Mouse (Mus musculus): Measurements from ENCODE around the gene Npc1l1.
"Not testable (repeated sequence)": the region's sequence is repeated elsewhere in the genome, so short reads cannot be mapped to it uniquely, and the experiment has no call there.

The Npc1l1 gene

DNA sequence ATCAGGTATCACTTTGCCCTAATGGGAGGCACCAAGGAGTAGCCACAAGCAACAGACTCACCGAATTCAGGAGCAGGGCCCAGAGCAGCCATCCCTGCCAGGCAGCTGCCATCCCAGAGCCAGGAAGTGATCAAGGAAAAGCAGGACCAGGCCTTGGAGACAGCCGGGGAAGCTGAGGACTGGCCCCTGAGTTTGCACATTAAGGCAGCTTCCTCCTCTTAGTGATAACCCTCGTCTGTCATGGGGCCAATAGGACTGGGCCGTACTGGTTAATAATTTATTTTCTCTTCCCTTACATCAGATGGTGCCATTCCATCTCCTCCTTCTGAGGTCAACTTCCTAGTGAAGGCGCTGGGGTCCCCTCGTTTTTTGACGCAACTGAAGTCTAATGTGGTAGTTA lies at the start of gene Npc1l1:
Gene Npc1l1 (minus strand): TSS at position 132 of the 400 bp plus-strand sequence.
- no peak for DNase-seq (ENCODE audit: low read depth, low spot score)

DNA sequence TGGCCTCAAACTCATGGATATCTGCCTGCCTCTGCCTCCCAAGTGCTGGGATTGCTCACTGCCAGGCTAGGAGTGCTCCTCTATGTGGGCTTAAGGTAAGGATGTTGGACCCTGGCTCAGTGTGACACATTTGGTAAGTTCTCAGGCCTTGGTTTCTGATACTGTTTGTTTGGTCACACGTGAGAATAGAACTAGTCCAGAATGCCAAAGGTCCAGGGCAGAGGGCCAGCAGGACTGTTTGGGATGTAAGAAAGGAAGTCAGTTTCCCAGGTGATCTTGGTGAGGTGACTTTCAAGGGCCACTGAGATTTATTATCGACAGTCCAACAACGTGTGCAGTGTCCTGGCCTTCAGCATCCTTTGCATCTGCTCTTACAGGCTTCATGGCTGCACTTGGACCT lies 46.5 kb upstream of the Npc1l1 start:
- DNase-seq (ENCODE audit: low read depth, low spot score): no peak

DNA sequence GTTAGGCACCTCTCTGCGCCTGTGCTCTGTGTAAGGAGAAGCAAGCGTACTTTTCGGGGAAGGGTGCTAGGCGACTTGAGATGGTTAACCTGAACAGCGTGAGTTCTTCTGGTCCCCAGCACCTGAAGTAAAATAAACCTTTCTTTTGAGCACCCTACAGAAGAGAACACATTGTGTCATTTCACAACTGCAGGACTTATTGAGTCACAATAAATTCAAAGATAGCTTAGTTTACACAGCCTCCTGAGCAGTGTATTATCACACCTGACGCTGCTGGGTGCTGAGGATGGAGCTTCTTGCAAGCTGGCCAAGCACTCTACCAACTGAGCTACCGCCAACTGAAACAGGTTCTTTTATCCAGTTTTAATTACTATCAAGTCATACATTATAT lies 45.1 kb upstream of the Npc1l1 start:
- no peak for DNase-seq (ENCODE audit: low read depth, low spot score)

DNA sequence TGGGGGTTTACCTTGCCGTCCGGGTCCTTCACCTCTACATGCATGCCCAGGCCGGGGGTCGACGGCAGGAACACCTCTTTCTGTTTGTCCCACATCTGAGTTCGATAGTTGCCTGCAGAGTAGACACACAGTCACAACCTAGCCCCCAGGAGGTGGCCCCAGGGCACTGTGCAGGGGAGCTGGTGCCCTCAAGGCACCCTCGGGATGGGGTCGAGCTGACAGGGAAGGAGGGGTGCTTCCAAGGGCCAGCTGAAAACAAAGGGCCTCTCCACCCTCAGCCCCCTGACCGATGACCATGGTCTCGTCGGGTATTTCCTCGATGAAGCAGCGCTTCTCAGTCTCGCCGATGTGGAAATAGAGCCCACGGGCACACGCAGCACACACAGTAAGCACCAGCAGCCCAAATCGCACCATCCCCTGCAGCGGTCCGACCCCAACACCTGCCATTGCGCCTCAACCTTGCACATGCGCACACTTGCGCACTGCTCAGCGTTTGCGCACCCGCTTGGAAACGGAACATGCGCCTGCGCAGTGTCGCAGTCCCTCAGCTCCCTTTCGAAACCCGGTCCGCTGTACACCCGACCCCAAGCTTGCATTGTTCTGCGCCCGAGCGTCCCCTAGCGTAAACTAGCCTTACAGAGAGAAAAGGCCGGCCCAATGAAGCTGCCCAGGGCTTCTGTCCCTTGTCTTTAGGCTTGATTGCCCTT lies 44.6 kb upstream of the Npc1l1 start, which contains the start of gene Tmed4:
Gene Tmed4 (minus strand): TSS at position 484 of the 707 bp plus-strand sequence.
- DNase-seq (ENCODE audit: low read depth, low spot score): peak; percentile 98

DNA sequence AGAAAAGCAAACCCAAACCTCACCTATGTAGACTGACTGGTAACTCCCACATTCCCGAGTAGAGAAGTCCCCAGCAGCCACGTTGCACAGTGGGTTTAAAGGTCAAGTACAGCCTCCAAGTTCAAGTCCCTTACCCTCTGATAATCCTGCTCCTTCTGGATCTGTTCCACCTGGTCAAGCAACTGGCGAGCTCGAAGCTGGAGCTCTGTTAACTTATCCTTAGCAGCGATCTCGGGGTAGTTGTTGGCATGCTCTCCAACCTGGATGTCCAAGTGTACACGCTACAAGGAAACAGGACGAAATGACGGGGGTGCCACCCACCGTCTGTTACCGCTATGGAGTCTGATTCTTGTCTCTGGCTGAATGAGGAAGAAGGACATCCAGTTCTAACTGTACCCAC lies 43.7 kb upstream of the Npc1l1 start:
- DNase-seq (ENCODE audit: low read depth, low spot score): no peak

DNA sequence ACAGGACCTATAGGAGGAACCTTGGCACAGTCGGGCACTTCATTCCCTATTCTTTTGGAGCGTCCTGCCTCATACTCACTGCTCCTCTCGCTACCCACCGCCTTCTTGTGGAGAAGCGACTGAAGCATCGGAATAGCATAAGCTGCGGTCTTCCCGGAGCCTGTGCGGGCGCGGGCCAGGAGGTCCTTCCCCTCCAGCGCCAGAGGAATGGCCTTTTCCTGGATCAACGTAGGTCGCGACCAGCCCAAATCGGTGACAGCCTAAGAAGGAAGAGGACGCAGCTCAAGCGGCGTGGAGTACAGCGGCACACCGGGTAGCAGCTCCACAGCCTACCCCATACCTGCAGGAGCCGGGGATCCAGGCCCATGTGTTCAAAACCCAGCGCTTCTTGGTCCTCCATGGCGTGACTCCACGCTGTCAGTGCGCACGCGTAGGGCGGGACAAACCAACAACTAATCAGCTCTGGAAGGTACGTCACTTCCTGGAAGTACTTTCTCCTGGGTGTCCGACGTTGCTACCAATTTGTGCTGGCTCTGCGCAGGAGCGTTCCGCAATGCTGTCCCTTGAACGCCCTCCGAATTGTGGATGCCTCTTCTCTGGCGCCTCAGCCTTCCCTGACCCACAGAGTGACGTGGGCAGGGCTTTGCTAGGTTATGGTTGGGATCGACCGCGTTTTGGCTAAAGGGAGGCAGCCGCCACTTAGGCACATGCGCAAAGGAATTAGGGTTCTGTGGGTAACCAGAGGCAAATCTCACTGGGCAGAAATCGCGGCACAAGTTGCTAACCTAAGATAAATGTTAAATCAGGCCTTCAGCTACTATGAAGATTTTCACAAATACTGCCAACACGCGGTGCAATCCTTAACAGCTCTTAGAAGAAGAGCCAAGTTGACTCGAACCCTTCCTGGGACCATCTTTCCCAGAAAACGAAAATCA lies 37.6 kb upstream of the Npc1l1 start, which contains the start of gene Ddx56:
Gene Ddx56 (minus strand): TSS at position 453 of the 935 bp plus-strand sequence.
- DNase-seq (ENCODE audit: low read depth, low spot score): peak; percentile 99

DNA sequence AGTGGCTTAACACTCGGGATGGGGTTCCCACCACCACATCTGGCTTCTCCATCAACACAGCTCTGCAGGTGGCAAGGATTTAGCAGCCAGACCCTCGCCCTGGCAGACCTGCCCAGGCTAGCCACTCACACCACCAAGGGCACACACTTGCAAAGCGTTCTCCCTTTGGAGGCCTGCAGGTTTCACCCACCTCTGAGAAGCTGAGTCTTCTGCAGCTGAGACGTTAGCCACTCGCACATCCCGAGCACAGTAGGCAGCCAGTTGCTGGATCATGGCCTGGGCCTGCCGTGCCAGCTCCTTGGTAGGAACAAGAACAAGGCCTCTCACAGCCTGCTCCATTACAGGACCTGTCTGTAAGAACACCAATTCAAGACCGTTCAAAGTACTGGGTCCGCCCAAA lies 36.7 kb upstream of the Npc1l1 start:
- no peak for DNase-seq (ENCODE audit: low read depth, low spot score)

DNA sequence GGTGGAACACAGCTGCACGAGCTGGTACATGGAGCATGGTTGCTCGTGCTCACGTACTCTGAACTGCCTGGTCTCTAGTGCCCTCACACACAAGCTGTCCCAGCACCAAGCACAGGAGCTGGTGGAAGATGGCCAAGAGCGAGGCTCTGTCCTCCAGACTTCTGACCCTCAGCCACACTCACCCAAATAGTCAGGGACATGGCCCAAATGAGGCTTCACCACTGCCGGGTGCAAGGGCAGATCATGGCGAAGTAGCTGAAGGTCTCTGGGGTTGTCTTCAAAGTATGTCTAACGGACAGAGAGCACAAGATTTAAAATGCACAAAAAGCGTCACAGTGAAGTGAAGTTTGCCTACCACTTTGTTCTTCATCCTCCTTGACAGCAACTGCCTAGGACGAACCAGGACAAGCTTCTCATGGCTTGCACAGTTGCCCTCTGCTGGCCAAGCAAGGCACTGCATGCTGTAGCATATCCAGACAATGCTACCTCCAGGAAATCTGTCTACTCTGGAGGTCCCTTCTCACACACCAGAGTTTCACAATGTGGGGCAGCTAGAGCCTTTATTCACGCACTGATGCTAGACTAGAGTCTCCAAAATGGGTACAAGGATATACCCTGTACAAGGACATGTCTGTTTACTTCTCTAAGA lies 31.6 kb upstream of the Npc1l1 start:
- DNase-seq (ENCODE audit: low read depth, low spot score): peak; percentile 85

DNA sequence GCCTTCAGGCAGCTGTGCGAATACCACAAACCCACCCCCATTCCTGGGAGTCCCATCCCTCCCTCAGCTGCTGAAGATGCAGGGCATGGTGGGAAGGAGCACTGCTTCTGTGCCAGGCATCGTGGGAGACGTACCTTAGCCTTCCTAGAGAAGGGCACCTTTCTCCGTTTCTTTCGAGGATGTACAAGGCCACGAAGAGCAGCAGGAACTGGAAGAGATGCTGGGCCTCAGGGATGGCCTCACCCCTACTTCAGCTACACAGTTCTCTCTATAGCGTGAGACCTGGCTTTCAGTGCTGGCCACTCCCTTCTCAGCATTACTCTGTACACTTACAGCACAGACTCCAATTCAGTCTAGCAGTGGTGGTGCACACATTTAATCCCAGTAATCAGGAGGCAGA lies 29.5 kb upstream of the Npc1l1 start:
- no peak for DNase-seq (ENCODE audit: low read depth, low spot score)

DNA sequence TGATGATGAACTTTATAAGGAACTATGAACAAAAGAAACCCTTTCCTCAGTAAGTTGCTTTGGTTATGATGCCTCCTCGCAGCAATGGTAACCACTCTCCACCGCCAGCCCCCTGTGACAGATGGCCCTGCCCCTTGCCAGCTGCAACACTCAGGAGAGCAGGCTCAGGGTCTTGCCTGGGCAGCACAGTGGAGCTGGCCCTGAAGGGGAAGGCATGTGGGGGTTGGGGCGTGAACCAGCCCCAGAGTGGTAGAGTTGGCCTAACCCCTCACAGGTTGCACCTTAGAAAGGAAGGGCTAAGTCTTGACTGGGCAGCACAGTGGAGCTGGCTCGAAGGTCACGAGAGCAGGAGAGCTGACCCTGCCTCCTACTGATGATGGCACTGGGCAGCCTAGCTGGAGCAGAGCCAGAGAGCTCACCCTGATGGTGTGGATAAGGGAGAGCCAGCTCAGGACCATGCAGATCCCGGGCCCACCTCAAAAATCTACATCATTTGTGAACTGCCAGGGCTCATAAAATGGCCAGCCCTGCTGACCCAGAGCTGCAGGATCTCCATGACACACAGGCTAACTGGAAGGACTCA lies 26.6 kb upstream of the Npc1l1 start:
- no peak for DNase-seq (ENCODE audit: low read depth, low spot score)

DNA sequence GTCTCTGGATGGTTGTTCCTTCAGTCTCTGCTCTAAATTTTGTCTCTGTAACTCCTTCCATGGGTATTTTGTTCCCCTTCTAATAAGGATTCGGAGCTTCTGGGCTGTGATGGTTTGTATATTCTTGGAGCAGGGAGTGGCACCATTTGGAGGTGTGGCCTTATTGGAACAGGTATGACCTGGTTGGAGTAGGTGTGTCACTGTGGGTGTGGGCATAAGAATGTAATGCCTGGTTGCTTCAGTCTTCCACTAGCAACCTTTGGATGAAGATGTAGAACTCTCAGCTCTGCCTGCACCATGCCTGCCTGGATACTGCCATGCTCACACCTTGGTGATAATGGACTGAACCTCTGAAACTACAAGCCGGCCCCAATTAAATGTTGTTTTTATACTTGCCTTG lies 24.7 kb upstream of the Npc1l1 start:
- DNase-seq (ENCODE audit: low read depth, low spot score): not testable (repeated sequence)

DNA sequence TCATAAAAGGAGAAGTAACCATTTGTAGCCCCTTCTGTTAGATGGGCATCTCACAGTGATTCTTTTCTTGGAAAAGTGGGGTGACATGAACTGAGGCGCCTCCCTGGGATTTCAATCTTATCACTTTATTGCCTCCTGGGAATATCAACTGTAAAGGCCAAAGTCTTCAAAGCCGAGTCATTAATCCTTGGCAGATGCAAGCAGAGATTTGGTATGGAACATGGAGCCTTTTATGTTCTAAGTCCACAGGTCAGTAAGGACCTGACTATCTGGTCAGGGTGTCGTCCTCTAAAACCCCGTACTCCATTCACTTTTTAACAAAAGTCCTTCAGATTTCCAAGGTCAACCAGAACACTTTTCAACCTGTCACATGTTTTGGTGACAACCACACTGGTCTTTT lies 22.9 kb upstream of the Npc1l1 start:
- DNase-seq (ENCODE audit: low read depth, low spot score): no peak

DNA sequence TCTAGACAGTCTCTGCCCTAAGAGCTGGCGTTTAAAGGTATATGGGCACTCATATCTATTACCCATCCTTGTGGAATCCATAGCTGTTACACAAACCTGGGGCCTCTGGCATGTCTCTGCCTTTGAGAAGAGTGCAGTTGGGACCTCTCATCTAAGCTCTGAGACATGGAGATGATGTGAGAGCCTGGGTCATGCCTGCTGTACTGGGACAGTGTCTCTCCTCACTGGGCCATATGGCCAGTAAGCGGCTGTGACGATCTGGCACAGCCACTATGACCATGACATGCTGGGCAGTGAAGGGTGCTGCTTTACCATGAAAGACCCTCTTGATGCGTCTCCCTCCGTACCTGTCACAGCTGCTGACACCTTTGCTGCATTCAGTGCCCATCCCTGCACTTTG lies 22.3 kb upstream of the Npc1l1 start:
- DNase-seq (ENCODE audit: low read depth, low spot score): no peak

DNA sequence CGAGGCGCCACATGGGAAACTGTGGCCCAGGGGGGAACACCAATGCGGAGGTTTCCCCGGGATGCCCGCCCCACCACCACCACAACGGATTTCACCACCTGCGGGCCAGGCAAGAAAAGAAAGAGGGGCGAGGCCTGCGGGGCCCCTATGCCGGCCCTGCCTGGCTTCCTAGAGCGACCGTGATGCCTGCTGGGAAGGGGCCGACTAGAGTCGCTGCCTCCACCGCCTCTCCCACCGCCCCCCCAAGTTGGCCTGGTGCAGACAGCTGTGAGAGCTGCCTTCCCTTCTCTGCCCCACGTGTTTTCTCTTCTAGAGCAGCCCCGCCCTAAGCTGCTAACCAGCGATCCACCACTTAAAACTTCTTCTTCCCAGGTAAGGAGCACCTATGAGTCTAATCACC lies 14.8 kb upstream of the Npc1l1 start:
- DNase-seq (ENCODE audit: low read depth, low spot score): peak; percentile 56

DNA sequence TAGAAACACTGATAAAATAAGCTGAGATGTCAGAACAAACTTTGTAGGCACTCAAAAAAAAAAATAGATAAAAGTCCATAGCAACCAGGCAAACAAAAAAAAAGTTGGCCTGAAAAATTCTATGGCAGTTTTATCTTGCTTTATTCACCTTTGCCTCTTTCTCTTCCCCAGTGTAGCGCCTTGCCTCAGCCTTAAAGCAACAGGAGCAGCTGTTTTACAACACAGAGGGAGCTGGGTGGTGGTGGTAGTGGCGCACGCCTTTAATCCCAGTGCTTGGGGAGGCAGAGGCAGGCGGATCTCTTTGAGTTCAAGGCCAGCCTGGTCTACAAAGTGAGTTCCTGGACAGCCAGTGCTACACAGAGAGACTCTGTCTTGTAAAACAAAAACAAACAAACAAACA lies 3.1 kb upstream of the Npc1l1 start:
- DNase-seq (ENCODE audit: low read depth, low spot score): no peak

DNA sequence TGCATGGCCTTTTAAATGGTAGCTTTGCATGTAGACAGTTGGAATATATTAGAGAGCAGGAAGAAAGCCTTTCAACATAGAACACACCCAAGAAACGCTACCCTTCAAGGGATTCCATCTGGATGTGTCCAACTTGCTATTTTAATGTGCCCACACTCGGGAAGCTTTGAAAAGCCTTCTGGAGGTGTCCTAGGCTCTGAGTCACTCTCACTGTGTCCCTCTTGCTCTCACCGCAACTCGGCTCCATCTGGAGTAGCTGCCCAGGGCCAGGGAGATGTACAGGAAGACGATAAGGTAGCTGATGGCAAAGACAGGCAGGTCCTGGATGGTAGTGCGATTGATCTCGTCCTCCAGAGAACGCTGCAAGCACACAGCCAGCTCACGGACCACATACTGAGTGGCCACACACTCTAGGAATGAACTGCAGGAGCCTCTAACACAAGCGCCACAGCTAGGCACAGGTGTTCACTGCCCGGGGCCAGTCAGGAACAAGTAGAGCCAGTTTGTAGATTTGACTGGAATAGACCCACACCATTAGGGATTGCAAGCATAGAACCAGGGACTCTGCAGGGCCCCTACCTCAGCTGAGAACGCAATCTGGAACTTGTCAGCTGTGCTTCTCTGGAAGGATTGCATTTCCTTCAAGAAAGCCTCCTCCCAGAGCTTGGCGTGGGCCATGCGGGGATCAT lies 5.3 kb downstream of the Npc1l1 start:
- DNase-seq (ENCODE audit: low read depth, low spot score): no peak

DNA sequence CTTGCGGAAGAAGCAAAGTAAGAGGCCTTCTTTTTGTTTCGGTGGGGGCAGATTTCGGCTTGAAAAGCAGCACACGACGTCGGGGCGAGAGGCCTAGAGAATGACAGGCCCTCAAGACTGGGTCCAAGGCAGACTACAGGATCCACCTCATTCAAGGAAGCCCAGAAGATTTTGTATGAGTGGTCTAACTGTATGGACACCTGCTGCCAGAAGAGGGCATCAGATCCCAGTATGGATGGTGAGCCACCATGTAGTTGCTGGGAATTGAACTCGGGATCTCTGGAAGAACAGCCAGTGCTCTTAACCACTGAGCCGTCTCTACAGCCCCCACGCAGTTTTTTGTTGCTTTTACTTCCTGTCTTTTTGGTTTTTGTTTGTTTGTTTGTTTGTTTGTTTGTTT lies 7.8 kb downstream of the Npc1l1 start:
- DNase-seq (ENCODE audit: low read depth, low spot score): peak; percentile 57

DNA sequence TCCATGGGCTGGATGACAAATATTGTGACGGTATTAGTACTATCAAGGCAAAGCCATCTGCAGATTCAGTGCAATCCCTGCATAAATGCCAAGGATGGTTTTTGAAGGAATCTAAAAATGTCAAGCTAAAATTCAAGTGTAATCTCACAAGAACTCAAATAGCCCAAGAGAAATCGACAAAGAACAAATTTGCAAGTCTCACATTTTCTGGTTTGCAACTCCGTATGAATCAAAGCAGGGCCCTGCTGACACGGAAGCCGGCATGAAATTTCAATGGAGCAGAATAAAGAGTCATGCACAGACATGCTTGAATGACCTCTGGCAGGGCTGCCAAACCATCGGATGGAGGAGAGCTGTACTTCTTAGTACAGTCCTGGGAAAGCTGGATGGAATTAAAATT lies 10.0 kb downstream of the Npc1l1 start:
- no peak for DNase-seq (ENCODE audit: low read depth, low spot score)

DNA sequence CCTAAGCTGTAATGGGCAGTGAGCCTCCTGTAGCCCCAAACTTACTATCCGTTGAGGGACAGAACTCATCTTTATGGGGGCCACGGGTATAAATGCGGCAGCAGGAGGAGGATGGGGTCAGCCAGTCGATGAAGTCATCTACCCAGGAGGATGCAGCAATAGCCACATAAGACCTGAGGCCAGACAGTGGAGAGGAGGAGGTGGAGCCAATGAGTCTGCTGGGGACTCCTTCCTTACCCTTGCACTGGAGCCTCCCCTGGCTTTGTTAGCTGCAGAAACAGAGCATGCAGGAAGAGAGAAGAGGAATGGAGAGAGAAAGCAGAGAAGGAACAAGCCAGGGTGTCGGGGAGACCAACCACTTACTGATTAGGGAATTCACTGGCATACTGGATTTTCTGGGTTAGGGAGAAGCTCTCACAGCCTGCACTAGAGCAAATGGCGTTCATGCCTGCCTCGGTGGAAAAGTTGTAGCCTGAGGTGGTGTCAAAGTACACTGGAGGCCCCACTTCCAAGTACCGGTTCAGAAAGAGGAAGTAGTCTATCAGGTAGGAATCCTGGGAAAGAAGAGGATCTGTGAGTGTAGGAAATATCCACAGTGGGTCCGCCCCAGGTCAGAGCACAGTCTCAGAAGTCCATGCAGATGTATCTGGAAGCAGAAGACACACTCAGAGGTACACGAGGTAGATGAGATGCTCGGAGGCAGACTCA lies 11.6 kb downstream of the Npc1l1 start:
- no peak for DNase-seq (ENCODE audit: low read depth, low spot score)

DNA sequence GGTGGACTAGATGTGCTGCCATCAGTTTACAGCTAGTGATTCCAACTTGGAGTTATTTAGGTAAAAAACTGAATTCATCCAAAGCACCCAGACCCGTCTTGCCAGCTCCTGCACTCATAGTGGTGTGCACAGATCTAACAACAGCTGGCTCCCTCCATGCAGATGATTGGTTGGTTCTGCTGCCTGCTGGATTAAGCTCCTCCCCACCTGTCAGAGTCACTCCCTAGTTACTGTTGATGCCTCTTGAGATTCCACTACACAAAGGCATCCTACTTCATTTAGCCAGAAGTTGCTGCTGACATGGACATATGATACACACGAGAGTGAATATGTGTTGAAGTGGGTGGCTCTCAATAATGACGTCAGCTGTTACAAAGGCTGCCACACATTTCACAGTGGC lies 13.1 kb downstream of the Npc1l1 start:
- DNase-seq (ENCODE audit: low read depth, low spot score): peak; percentile 39

DNA sequence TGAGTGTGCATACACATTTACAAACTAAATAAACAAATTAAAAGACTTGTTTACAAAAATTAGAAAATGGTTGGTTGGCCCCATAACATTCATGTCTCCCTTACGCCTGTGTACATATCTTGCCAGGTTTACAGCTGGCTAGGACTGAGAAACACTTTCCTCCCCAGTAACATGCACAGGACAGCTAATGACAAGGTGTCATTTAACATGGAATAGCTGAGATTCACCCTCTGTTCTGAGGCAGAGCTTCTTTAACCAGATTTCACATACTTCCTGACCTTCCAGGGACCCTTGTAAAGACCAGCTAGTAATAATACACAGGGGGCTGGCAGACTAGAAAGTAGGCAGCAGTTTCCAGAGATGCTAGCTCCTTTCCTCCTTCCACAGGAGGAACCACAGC lies 21.8 kb downstream of the Npc1l1 start:
- DNase-seq (ENCODE audit: low read depth, low spot score): no peak

All from R1 (cell line).